Mouse (Mus musculus): ENCODE measurements at regions not wholly inside any gene's neighbourhood (a gene's known extent, or its start where the extent isn't known, plus 50 kb on each side); places are given as distances from the start of the nearest gene placed in this dataset.
"Not testable (repeated sequence)": the region's sequence is repeated elsewhere in the genome, so short reads cannot be mapped to it uniquely, and the experiment has no call there.

- DNase-seq (ENCODE audit: low read depth, low spot score) = no peak
Measured at GRCm38 (mm10) chr17:4024384-4024783, 328.3 kb upstream of the Nox3 start.

- no peak for DNase-seq (ENCODE audit: low read depth, low spot score)
Measured at GRCm38 (mm10) chr17:4029202-4029601, 333.1 kb upstream of the Nox3 start.

GRCm38 (mm10) chr17:4034816-4035360 is 338.8 kb upstream of the Nox3 start:
- no peak for DNase-seq (ENCODE audit: low read depth, low spot score)

GRCm38 (mm10) chr17:4040104-4040664 is 344.1 kb upstream of the Nox3 start:
- peak; percentile 11 for DNase-seq (ENCODE audit: low read depth, low spot score)

GRCm38 (mm10) chr17:4060186-4060585 is 364.1 kb upstream of the Nox3 start:
- DNase-seq (ENCODE audit: low read depth, low spot score) = not testable (repeated sequence)

GRCm38 (mm10) chr17:4073381-4073780 is 377.3 kb upstream of the Nox3 start:
- no peak for DNase-seq (ENCODE audit: low read depth, low spot score)

GRCm38 (mm10) chr17:4080564-4080963 is 384.5 kb upstream of the Nox3 start:
- no peak for DNase-seq (ENCODE audit: low read depth, low spot score)

- no peak for DNase-seq (ENCODE audit: low read depth, low spot score)
Measured at GRCm38 (mm10) chr17:4094621-4095020, 398.6 kb upstream of the Nox3 start.

GRCm38 (mm10) chr17:4103321-4103720 is 407.3 kb upstream of the Nox3 start:
- no peak for DNase-seq (ENCODE audit: low read depth, low spot score)

GRCm38 (mm10) chr17:4109263-4109662 is 413.2 kb upstream of the Nox3 start:
- peak; percentile 68 for DNase-seq (ENCODE audit: low read depth, low spot score)

- DNase-seq (ENCODE audit: low read depth, low spot score) = no peak
Measured at GRCm38 (mm10) chr17:4113021-4113420, 417.0 kb upstream of the Nox3 start.

- DNase-seq (ENCODE audit: low read depth, low spot score) = no peak
Measured at GRCm38 (mm10) chr17:4116476-4116875, 420.4 kb upstream of the Nox3 start.

- DNase-seq (ENCODE audit: low read depth, low spot score) = no peak
Measured at GRCm38 (mm10) chr17:4133678-4134077, 437.6 kb upstream of the Nox3 start.

GRCm38 (mm10) chr17:4163502-4163901 is 467.4 kb upstream of the Nox3 start:
- DNase-seq (ENCODE audit: low read depth, low spot score) = peak; percentile 35

GRCm38 (mm10) chr17:4173951-4174361 is 477.9 kb upstream of the Nox3 start:
- peak; percentile 14 for DNase-seq (ENCODE audit: low read depth, low spot score)

GRCm38 (mm10) chr17:4175006-4175405 is 478.9 kb upstream of the Nox3 start:
- DNase-seq (ENCODE audit: low read depth, low spot score) = peak; percentile 19

GRCm38 (mm10) chr17:4176524-4176923 is 480.5 kb upstream of the Nox3 start:
- DNase-seq (ENCODE audit: low read depth, low spot score) = no peak

- no peak for DNase-seq (ENCODE audit: low read depth, low spot score)
Measured at GRCm38 (mm10) chr17:4177485-4178150, 481.6 kb upstream of the Nox3 start.

- peak; percentile 51 for DNase-seq (ENCODE audit: low read depth, low spot score)
Measured at GRCm38 (mm10) chr17:4179271-4179670, 483.2 kb upstream of the Nox3 start.

- DNase-seq (ENCODE audit: low read depth, low spot score) = no peak
Measured at GRCm38 (mm10) chr17:4182106-4182505, 486.0 kb upstream of the Nox3 start.

- DNase-seq (ENCODE audit: low read depth, low spot score) = no peak
Measured at GRCm38 (mm10) chr17:4186802-4187201, 490.7 kb upstream of the Nox3 start.

- no peak for DNase-seq (ENCODE audit: low read depth, low spot score)
Measured at GRCm38 (mm10) chr17:4187606-4188005, 491.5 kb upstream of the Nox3 start.

GRCm38 (mm10) chr17:4196793-4197448 is 500.9 kb upstream of the Nox3 start:
- DNase-seq (ENCODE audit: low read depth, low spot score) = peak; percentile 17

All from ZHBTc4 (cell line).